Mouse (Mus musculus) heart, adult 2 months (tissue): ENCODE results near the gene Zfp3. TPM values are rescaled to one million over a fixed set of nuclear protein-coding genes. Genes with fewer than 3 reads are reported as not detected.

ENCODE experiments used
- DNase-seq, 2 experiments: peaks; one replicate each; pipeline ENCODE4 v3.0.0; 2021
- H3K27ac ChIP-seq: fragments of 200-600 bp; 2 replicates; pipeline ENCODE4 v1.8.1; 2022
- H3K27me3 ChIP-seq: fragments of 200-500 bp; 2 replicates; pipeline ENCODE4 v1.6.1; 2012; ENCODE audit warnings: mild to moderate bottlenecking, low read length, inconsistent platforms, mixed read lengths; ENCODE audit not compliant: control insufficient read depth, insufficient read depth
- H3K36me3 ChIP-seq: fragments of 200-500 bp; 2 replicates; pipeline ENCODE4 v1.6.1; 2012; ENCODE audit warnings: low read length, inconsistent platforms; ENCODE audit not compliant: control insufficient read depth, insufficient read depth
- H3K4me1 ChIP-seq: fragments of 200-500 bp; 2 replicates; pipeline ENCODE4 v1.6.1; 2011; ENCODE audit warnings: low read length; ENCODE audit not compliant: control insufficient read depth, insufficient read depth
- H3K4me3 ChIP-seq: fragments of 200-600 bp; 2 replicates; pipeline ENCODE4 v1.8.1; 2022
- H3K79me2 ChIP-seq: fragments of 200-500 bp; replicated peaks from 2 replicates; pipeline ENCODE4 v1.6.1; 2012; ENCODE audit warnings: mild to moderate bottlenecking, inconsistent platforms, low read length, moderate library complexity, mixed read lengths; ENCODE audit not compliant: control insufficient read depth, insufficient read depth
- H3K9ac ChIP-seq: fragments of 200-500 bp; 2 replicates; pipeline ENCODE4 v1.6.1; 2012; ENCODE audit warnings: low read depth, mild to moderate bottlenecking, control low read depth, inconsistent platforms, low read length, mixed read lengths
- CTCF ChIP-seq: fragments of 200-600 bp; IDR thresholded peaks from 2 replicates; pipeline ENCODE4 v1.8.1; 2022; ENCODE audit warnings: antibody characterized with exemption, mild to moderate bottlenecking, moderate library complexity
- EP300 ChIP-seq: fragments of 200-500 bp; IDR thresholded peaks from 2 replicates; pipeline ENCODE4 v1.6.1; 2011; ENCODE audit warnings: low read depth, low read length, control low read depth; ENCODE audit not compliant: insufficient read depth
- POLR2A ChIP-seq: fragments of 200-500 bp; IDR thresholded peaks from 2 replicates; pipeline ENCODE4 v1.6.1; 2011; ENCODE audit warnings: mild to moderate bottlenecking, low read depth, low read length, control low read depth; ENCODE audit not compliant: insufficient read depth
- WGBS: fragments of 180-500 bp; shearing (Covaris S2); methylation state at CpG from one replicate; pipeline ENCODE4 v1.1.7; 2018; 5-methylcytosine and 5-hydroxymethylcytosine counted together
- intact Hi-C: fragments of 180-260 bp; cut with DNase I; formaldehyde crosslinking; loops from one replicate; pipeline ENCODE4 v1.15.1; 2025
- microRNA-seq, 2 experiments: library from miRNA; unstranded; fragments of <30 nt; microRNA quantifications; one replicate each; pipeline ENCODE4 v1.2.0; 2021
- polyA plus RNA-seq: library from polyadenylated mRNA; depleted of rRNA; stranded (reverse); fragments of >200 nt; gene quantifications from 2 replicates; pipeline ENCODE4 v1.2.3, GENCODE M21; 2012; rRNA removed
- total RNA-seq, 2 experiments: library from RNA; stranded (reverse); gene quantifications; 2 replicates each; pipeline ENCODE4 v1.2.3; 2021

The Zfp3 gene
- total and polyA plus RNA-seq, 3 experiments = 1.5 to 8.5 (median 7.5) TPM

DNA sequence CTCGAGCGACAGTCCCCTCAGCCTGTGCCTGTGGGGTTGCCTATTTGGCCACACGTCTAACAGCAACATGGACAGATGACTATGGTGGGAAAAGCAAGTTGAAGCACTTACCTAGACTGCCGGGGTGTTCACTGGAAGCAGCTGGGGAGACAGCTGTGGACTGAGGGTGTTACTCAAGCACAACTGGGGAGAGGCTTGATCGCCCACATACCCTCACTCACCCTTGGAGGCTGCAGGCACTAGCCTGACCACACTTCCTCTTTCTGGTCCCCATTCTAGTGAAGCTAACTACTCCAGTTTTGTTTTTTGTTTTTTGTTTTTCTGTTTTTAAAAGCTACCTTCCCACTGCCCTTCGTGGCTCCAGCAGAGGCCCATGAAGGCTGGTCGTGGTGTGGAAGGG, 48.4 kb downstream of the Zfp3 start, which contains the start of gene Scimp:
Scimp (minus strand) TSS at position 222 of the 400 bp plus-strand sequence.
- H3K27ac ChIP-seq = no peak within 1 kb of the TSS
- DNase-seq = peak in 1 of 2 experiments; percentile 36
- peaks cover 2% of the 10 kb centered on the region; the same call in 1 of the 2 replicates for H3K4me1 ChIP-seq
- no peaks in the 10 kb centered on the region for H3K79me2 ChIP-seq
- intact Hi-C loops = no loop called here
- TF ChIP-seq POLR2A (no peak), CTCF (no peak), EP300 (no peak)
- H3K9ac ChIP-seq = no peak within 1 kb of the TSS
- H3K27me3 ChIP-seq = no peaks in the 10 kb centered on the region
- 72% methylated on average over 7 of the region's 7 CpGs for WGBS
- no peak within 1 kb of the TSS for H3K4me3 ChIP-seq
- no peaks in the 10 kb centered on the region for H3K36me3 ChIP-seq

- TF ChIP-seq CTCF = no peak
- intact Hi-C loops = loop anchor here (1.0 kb wide), 1 partner anchor 38 kb away; no protein-coding TSS in a partner anchor
- 79% methylated on average over 8 of the region's 8 CpGs for WGBS
Measured at GRCm38 (mm10) chr11:70815071-70815470, 51.1 kb downstream of the Zfp3 start.

DNA sequence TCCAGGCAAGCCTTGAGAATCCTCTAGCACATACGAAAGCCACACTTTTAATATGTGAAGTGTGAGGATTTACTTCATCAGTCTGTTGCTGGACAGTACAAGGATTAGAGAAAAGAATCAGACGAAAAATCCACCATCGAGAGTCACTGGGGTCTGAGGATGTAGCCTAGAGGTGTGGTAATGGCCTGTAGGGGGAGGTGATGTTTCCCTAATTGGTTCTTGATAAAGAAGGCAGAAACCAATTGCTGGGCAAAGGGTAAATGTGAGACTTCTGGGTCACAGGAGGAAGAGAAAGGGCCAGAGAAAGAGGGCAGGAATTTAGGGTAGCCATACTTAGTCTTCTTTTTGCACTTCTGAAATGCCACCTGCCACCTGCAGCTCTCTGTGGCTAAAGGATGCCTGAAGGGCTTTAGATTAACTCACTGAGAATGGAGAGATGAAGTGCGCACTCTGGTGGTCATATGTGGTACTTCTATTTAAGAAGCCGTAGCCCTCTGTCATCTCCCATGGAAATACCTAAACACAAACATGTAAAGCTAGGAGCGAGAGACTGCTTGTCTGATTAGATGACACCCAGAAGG, 51.6 kb downstream of the Zfp3 start:
- Histone ChIP-seq H3K4me1 (peaks cover 2% of the 10 kb centered on the region; the same call in 1 of the 2 replicates), H3K79me2 (no peaks in the 10 kb centered on the region), H3K4me3 (no peak overlapping the region), H3K9ac (no peak overlapping the region), H3K27ac (no peak overlapping the region), H3K36me3 (no peaks in the 10 kb centered on the region), H3K27me3 (no peaks in the 10 kb centered on the region)
- WGBS = 24% methylated on average over 6 of the region's 6 CpGs
- no peak for TF ChIP-seq EP300
- TF ChIP-seq CTCF = peak; percentile 97; the same call in 1 of the 2 replicates
- intact Hi-C loops = loop anchor here (1.0 kb wide), 1 partner anchor 38 kb away; no protein-coding TSS in a partner anchor
- peak in 1 of 2 experiments; percentile 45 for DNase-seq

More at GRCm38 (mm10) chr11:70815071-70815470, 51.1 kb downstream of the Zfp3 start:
- Histone ChIP-seq H3K36me3 (no peaks in the 10 kb centered on the region), H3K27ac (no peak overlapping the region), H3K9ac (no peak overlapping the region), H3K4me1 (peaks cover 2% of the 10 kb centered on the region; the same call in 1 of the 2 replicates), H3K4me3 (no peak overlapping the region), H3K27me3 (no peaks in the 10 kb centered on the region), H3K79me2 (no peaks in the 10 kb centered on the region)
- no peak for DNase-seq

- Histone ChIP-seq H3K4me1 (peaks cover 2% of the 10 kb centered on the region; the same call in 1 of the 2 replicates), H3K27me3 (no peaks in the 10 kb centered on the region), H3K36me3 (no peaks in the 10 kb centered on the region), H3K9ac (no peak overlapping the region), H3K79me2 (no peaks in the 10 kb centered on the region), H3K4me3 (no peak overlapping the region), H3K27ac (no peak overlapping the region)
- intact Hi-C loops = no loop called here
- 53% methylated on average over 4 of the region's 4 CpGs for WGBS
- DNase-seq = no peak
- TF ChIP-seq CTCF = no peak
- no peak for TF ChIP-seq POLR2A
- TF ChIP-seq EP300 = no peak
Measured at GRCm38 (mm10) chr11:70816770-70817169, 52.8 kb downstream of the Zfp3 start.

GRCm38 (mm10) chr11:70820120-70820519, 56.1 kb downstream of the Zfp3 start:
- H3K9ac ChIP-seq = no peak overlapping the region
- intact Hi-C loops = no loop called here
- peaks cover 2% of the 10 kb centered on the region; the same call in 1 of the 2 replicates for H3K4me1 ChIP-seq
- 82% methylated on average over 8 of the region's 8 CpGs for WGBS
- H3K27ac ChIP-seq = no peak overlapping the region
- DNase-seq = no peak
- no peaks in the 10 kb centered on the region for H3K27me3 ChIP-seq
- no peaks in the 10 kb centered on the region for H3K36me3 ChIP-seq
- H3K4me3 ChIP-seq = no peak overlapping the region
- no peaks in the 10 kb centered on the region for H3K79me2 ChIP-seq
- TF ChIP-seq EP300 (no peak), CTCF (no peak), POLR2A (no peak)

DNA sequence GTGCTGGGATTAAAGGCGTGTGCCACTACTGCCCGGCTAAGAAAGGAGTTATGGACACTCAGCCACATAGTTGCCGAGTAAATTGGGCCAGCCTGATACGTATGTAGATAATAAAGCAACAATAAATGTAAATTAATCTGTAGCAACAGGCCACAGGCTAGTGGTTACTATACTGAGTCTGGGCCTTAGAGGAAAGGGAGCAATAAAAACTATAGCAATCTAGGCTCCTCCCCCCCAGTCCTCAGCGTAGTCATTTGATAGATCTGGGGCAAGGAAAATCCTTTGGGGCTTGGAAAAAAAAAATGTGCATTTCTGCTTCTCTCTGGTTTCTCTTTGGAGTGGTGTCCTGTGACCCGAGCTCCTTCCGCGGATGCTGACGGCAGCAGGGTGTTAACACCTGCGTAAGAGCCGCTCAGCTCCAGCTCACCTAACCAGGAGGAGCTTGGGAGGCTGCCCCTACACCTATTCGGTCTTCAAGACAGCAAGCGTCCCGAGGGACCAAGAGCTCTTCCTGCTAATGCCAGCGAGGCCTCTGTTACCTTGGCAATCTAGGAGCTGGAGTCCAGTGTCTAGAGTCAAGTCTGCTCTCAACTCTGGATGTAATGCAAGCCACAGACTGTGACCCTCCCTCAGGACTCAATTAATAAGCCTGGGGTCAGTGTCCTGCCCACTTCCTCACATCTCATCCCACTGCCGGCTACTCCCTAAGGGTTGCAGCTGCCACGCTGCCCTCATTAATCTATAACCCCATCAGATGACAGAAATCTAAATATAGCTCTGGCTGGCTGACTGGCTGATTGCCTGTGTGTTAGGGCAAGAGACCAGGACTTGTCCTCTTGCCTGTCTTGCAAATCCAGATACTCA, 58.0 kb downstream of the Zfp3 start:
- no peaks in the 10 kb centered on the region for H3K79me2 ChIP-seq
- TF ChIP-seq CTCF = no peak
- no peak for TF ChIP-seq EP300
- no peak for TF ChIP-seq POLR2A
- H3K4me3 ChIP-seq = no peak overlapping the region
- H3K9ac ChIP-seq = no peak overlapping the region
- H3K27ac ChIP-seq = no peak overlapping the region
- intact Hi-C loops = no loop called here
- H3K27me3 ChIP-seq = no peaks in the 10 kb centered on the region
- no peaks in the 10 kb centered on the region for H3K4me1 ChIP-seq
- no peaks in the 10 kb centered on the region for H3K36me3 ChIP-seq
- peak in 1 of 2 experiments; percentile 22 for DNase-seq
- WGBS = 53% methylated on average over 17 of the region's 17 CpGs

Small RNA genes lying within 50 kb of the gene (microRNA-seq; reads per million reads assigned to microRNA genes)
- 0 reads per million in 2 experiments for gene Gm22760

Other genes with a start within 250 kb of the Zfp3 start
- not detected for gene Vmo1, start 249.6 kb upstream of the Zfp3 start, total RNA-seq
- gene Vmo1, start 249.6 kb upstream of the Zfp3 start, polyA plus RNA-seq = not detected in 2 replicates
- not detected for gene Gltpd2, start 245.0 kb upstream of the Zfp3 start, total RNA-seq
- gene Gltpd2, start 245.0 kb upstream of the Zfp3 start, polyA plus RNA-seq = not detected in 2 replicates
- gene Psmb6, start 238.8 kb upstream of the Zfp3 start, total RNA-seq = 100 to 1,000 TPM; 204 to 231 TPM
- gene Psmb6, start 238.8 kb upstream of the Zfp3 start, polyA plus RNA-seq = 296 and 367 TPM in 2 replicates
- gene Gm40193, start 231.3 kb upstream of the Zfp3 start, total RNA-seq = not detected
- gene Gm40193, start 231.3 kb upstream of the Zfp3 start, polyA plus RNA-seq = not detected in 2 replicates
- 1 to 10 TPM; 4.3 to 5.8 TPM for gene Pld2, start 224.1 kb upstream of the Zfp3 start, total RNA-seq
- 15.1 and 21.0 TPM in 2 replicates for gene Pld2, start 224.1 kb upstream of the Zfp3 start, polyA plus RNA-seq
- gene Mink1, start 201.3 kb upstream of the Zfp3 start, total RNA-seq = 10 to 100 TPM; 41.3 to 46.8 TPM
- 40.8 and 49.6 TPM in 2 replicates for gene Mink1, start 201.3 kb upstream of the Zfp3 start, polyA plus RNA-seq
- not detected for gene 4930544D05Rik, start 148.4 kb upstream of the Zfp3 start, total RNA-seq
- 0.31 TPM in 1 of 2 replicates, not detected in the other for gene 4930544D05Rik, start 148.4 kb upstream of the Zfp3 start, polyA plus RNA-seq
- gene Chrne, start 145.0 kb upstream of the Zfp3 start, total RNA-seq = not detected
- not detected in 2 replicates for gene Chrne, start 145.0 kb upstream of the Zfp3 start, polyA plus RNA-seq
- gene Gp1ba, start 125.1 kb upstream of the Zfp3 start, total RNA-seq = under 1 TPM; 0.34 to 0.98 TPM
- gene Gp1ba, start 125.1 kb upstream of the Zfp3 start, polyA plus RNA-seq = 0.29 and 0.59 TPM in 2 replicates
- gene Rnf167, start 117.0 kb upstream of the Zfp3 start, total RNA-seq = 10 to 100 TPM; 50.8 to 58.7 TPM
- 65.0 and 80.9 TPM in 2 replicates for gene Rnf167, start 117.0 kb upstream of the Zfp3 start, polyA plus RNA-seq
- gene Slc25a11, start 116.7 kb upstream of the Zfp3 start, total RNA-seq = 100 to 1,000 TPM; 532 to 626 TPM
- gene Slc25a11, start 116.7 kb upstream of the Zfp3 start, polyA plus RNA-seq = 632 and 932 TPM in 2 replicates
- 100 to 1,000 TPM; 270 to 280 TPM for gene Pfn1, start 109.6 kb upstream of the Zfp3 start, total RNA-seq
- gene Pfn1, start 109.6 kb upstream of the Zfp3 start, polyA plus RNA-seq = 439 and 479 TPM in 2 replicates
- gene Eno3, start 107.0 kb upstream of the Zfp3 start, total RNA-seq = 1,000 to 10,000 TPM; 1,523 to 1,659 TPM
- gene Eno3, start 107.0 kb upstream of the Zfp3 start, polyA plus RNA-seq = 1,222 and 1,919 TPM in 2 replicates
- 10 to 100 TPM; 82.8 to 99.4 TPM for gene Spag7, start 94.8 kb upstream of the Zfp3 start, total RNA-seq
- 72.9 and 87.8 TPM in 2 replicates for gene Spag7, start 94.8 kb upstream of the Zfp3 start, polyA plus RNA-seq
- gene Camta2, start 76.1 kb upstream of the Zfp3 start, total RNA-seq = 10 to 100 TPM; 37.8 to 37.9 TPM
- 27.6 and 32.5 TPM in 2 replicates for gene Camta2, start 76.1 kb upstream of the Zfp3 start, polyA plus RNA-seq
- 1 to 10 TPM; 6.3 to 6.9 TPM for gene Inca1, start 64.1 kb upstream of the Zfp3 start, total RNA-seq
- 4.6 and 5.4 TPM in 2 replicates for gene Inca1, start 64.1 kb upstream of the Zfp3 start, polyA plus RNA-seq
- 100 to 1,000 TPM; 477 to 524 TPM for gene Kif1c, start 63.7 kb upstream of the Zfp3 start, total RNA-seq
- 153 and 228 TPM in 2 replicates for gene Kif1c, start 63.7 kb upstream of the Zfp3 start, polyA plus RNA-seq
- under 1 TPM; 0.27 to 0.70 TPM for gene Scimp, start 48.4 kb downstream of the Zfp3 start, total RNA-seq
- gene Scimp, start 48.4 kb downstream of the Zfp3 start, polyA plus RNA-seq = 0.84 and 1.00 TPM in 2 replicates
- gene Rabep1, start 80.6 kb downstream of the Zfp3 start, total RNA-seq = 10 to 100 TPM; 36.0 to 37.2 TPM
- gene Rabep1, start 80.6 kb downstream of the Zfp3 start, polyA plus RNA-seq = 3.7 and 7.7 TPM in 2 replicates
- 10 to 100 TPM; 47.3 TPM for gene Nup88, start 205.8 kb downstream of the Zfp3 start, total RNA-seq
- 24.4 and 42.4 TPM in 2 replicates for gene Nup88, start 205.8 kb downstream of the Zfp3 start, polyA plus RNA-seq
- 10 to 100 TPM; 13.8 to 16.3 TPM for gene Rpain, start 206.0 kb downstream of the Zfp3 start, total RNA-seq
- gene Rpain, start 206.0 kb downstream of the Zfp3 start, polyA plus RNA-seq = 14.8 and 28.1 TPM in 2 replicates
- 100 to 1,000 TPM; 195 to 216 TPM for gene C1qbp, start 218.8 kb downstream of the Zfp3 start, total RNA-seq
- 99.0 and 122 TPM in 2 replicates for gene C1qbp, start 218.8 kb downstream of the Zfp3 start, polyA plus RNA-seq
- gene Dhx33, start 240.2 kb downstream of the Zfp3 start, total RNA-seq = 10 to 100 TPM in 1 of 2 experiments, 1 to 10 TPM in 1; 8.5 to 10.2 TPM
- 12.9 and 18.9 TPM in 2 replicates for gene Dhx33, start 240.2 kb downstream of the Zfp3 start, polyA plus RNA-seq